Mouse (Mus musculus): Measurements from ENCODE around the gene Fry.
"Not testable (repeated sequence)": the region's sequence is repeated elsewhere in the genome, so short reads cannot be mapped to it uniquely, and the experiment has no call there.

Fry gene

DNA sequence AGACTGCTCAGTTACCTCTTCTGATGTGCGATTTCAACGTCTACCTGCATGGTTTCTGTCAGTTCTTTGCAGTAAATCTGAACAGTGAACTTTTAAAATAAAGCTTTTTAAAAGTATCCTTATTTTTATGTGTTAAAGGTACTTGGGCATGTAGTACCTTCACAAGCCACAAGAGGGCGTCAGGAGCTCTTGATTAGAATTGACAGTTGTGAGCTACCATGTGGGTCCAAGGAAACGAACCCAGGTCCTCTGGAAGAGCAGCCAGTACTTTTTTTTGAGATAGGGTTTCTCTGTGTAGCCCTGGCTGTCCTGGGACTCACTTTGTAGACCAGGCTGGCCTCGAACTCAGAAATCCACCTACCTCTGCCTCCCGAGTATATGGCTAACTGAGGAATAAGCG, 323.2 kb downstream of the Fry start:
- no peak for DNase-seq (ENCODE audit: low read depth in 1 of 2, low spot score in 2 of 2)

DNA sequence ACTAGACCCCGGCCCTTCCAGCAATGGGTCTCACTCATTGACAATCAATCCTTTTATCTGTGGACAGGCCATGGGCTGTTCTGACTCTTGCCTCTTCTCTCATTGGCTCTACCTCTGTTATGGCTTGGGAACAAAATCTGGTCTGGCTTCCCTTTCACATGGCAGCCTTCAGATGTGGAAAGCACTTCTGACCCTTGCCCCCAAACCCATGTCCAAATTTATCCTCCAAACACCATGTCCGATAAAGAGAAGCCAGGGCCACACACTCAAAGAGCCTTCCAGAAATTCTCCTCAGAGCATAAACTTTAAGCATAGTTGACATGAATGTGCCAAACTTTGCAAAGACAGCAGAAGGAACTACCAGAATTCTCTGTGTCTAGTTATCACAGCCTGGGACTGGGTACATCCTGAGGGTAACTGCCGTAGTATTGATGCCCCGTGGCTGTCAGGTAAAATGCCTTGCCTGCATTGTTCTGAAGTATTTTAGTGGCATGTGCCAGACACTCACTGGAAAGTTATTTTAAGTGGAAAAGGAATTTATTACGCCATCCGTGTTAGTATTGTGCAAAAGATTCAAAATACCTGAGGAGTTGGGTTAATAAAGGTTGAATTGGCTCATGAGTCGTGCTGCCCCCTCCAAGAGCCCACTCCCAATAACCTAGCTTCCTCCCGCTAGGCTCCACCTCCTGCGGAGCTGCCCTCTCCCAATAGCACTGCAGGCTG, 333.0 kb downstream of the Fry start:
- no peak for DNase-seq (ENCODE audit: low read depth in 1 of 2, low spot score in 2 of 2)

DNA sequence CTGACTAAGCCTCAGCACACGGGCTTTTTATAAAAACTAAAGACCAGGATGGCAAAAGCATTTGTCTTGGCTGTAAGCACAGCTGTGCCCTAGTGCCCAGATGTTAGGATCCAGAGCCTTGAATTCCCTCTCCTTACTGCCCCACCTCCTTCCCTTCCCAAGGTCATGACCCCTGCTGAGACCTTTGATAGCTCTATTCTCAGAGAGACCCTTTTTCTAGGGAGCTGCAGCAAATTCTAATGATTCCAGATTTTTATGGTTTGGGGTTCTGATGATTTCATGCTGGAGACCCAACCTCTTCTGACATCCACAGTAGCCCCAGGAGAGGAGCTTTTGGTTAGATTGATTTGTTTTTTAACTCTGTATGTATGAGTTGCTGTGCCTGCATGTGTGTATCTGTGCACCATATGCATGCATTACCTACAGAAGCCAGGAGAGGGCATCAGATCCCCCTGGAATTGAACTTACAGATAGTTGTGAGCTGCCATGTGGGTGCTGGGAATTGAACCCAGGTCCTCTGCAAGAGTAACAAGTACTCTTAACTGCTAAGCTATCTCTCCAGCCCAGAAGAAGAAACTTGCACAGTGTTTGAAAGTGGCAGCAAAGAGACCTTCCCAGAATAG, 333.7 kb downstream of the Fry start:
- no peak for DNase-seq (ENCODE audit: low read depth in 1 of 2, low spot score in 2 of 2)

DNA sequence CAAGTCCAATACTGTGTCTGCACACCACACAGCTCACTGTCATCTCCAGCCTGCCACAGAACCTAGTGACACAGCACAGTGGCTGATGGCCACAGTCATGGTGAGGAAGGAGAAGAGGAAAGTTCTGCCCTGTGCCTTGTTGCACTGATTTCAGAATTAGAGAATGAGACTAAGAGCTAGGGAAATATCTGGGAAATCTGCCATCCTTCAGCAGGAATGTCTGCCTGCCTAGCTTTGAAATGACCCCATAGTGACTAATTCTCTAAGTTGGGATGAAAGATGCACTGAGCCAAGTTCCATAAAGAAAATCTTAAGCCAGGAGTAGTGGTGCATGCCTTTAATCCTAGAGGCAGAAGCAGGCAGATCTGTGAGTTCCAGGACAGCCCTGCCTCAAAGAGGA, 334.2 kb downstream of the Fry start:
- DNase-seq (ENCODE audit: low read depth in 1 of 2, low spot score in 2 of 2) = no peak

DNA sequence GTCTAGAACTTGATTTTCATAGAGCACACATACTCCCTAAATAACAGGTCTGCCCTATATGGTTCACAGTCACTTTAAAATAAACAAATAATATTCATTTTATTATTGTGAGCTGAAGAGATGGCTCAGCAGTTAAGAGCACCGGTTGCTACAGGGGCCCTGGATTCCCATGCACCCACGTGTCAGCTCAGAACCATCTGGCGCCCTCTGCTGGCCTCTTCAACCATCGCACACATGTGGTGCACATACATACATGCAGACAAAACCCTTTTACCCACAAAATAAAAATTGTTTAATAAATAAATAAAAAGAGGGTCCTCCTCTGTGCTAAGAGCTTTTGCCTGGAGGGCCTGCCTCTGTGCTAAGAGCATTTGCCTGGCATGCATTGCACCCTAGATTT, 335.0 kb downstream of the Fry start:
- DNase-seq (ENCODE audit: low read depth in 1 of 2, low spot score in 2 of 2) = no peak

DNA sequence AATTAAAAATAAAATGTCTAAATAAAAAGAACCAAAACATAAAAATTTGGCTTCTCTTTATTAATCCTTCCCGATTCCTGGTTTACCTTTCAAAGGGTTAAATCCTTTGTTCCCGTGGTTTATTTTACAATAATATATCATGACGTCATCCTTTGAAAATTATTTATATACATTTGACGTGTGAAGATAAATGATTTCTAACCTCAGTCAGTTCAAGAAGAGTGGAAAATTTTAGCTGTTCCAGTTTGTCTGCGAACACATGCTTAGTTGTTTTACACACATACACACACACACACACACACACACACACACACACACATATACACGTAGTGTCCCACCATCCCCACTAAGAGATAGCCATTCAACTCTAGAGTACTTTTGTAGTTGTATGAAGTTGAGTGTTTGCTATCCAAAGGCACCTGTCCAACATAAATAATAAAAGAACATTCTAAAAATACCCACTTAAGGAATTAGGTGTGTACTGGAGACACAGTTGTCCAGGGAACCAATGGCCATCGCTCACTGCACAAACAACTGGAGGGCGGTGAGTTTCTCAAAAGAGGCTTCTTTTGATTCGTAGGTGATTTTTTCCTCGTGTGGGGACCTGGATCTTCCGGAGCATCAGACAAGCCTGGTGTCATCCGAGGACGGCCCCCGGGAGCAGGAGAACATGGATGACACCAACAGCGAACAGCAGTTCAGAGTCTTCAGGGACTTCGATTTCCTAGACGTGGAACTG, 338.9 kb downstream of the Fry start:
- DNase-seq (ENCODE audit: low read depth in 1 of 2, low spot score in 2 of 2) = no peak

GRCm38 (mm10) chr5:150457904-150458739, 339.7 kb downstream of the Fry start:
- DNase-seq (ENCODE audit: low read depth in 1 of 2, low spot score in 2 of 2) = no peak

DNA sequence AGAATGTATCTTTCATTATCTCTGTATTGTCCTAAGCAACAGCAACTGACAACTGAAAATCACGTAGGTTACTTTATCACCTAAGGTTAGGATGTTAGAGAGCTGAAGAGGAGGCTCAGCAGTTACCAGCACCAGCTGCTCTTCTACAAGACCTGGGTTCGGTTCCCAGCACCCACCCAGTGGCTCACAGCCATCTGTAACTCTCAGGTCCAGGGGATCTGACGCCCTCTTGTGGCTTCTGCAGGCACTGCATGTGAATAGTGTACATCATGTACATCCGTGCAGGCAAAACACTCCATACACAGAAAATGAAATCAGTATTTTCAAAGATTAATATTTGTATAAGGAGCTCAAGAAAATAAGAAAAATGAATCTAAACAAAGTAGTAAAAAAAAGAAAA, 341.4 kb downstream of the Fry start:
- no peak for DNase-seq (ENCODE audit: low read depth in 1 of 2, low spot score in 2 of 2)

- DNase-seq (ENCODE audit: low read depth in 1 of 2, low spot score in 2 of 2) = no peak
Observed at GRCm38 (mm10) chr5:150464721-150465120, 346.3 kb downstream of the Fry start.

GRCm38 (mm10) chr5:150465218-150465617, 346.8 kb downstream of the Fry start:
- DNase-seq (ENCODE audit: low read depth in 1 of 2, low spot score in 2 of 2) = no peak

- DNase-seq (ENCODE audit: low read depth in 1 of 2, low spot score in 2 of 2) = no peak
Observed at GRCm38 (mm10) chr5:150466132-150466531, 347.7 kb downstream of the Fry start.

DNA sequence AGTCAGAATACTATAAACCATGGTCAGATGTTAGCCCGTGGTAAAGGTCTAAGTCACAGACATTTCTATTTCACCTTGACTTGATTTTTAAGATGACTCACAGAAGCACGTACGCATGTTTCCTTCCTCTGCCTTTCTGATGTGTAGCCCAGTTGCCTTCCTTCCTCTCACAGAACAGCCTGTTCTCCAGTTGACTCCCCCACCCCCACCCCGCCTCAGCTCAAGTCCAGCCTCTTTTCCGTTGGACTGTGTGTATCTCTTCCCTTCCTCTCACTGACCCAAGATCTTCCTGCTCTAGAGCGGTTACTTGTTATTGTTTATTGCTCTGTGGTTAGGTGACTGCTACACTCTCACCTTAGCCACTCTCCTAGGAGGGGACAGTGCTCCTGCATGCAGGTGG, 350.0 kb downstream of the Fry start:
- no peak for DNase-seq (ENCODE audit: low read depth in 1 of 2, low spot score in 2 of 2)

- DNase-seq (ENCODE audit: low read depth in 1 of 2, low spot score in 2 of 2) = no peak
Observed at GRCm38 (mm10) chr5:150477364-150477763, 358.9 kb downstream of the Fry start.

GRCm38 (mm10) chr5:150478612-150479011, 360.2 kb downstream of the Fry start:
- no peak for DNase-seq (ENCODE audit: low read depth in 1 of 2, low spot score in 2 of 2)

GRCm38 (mm10) chr5:150485198-150485597, 366.8 kb downstream of the Fry start:
- no peak for DNase-seq (ENCODE audit: low read depth in 1 of 2, low spot score in 2 of 2)

- DNase-seq (ENCODE audit: low read depth in 1 of 2, low spot score in 2 of 2) = no peak
Observed at GRCm38 (mm10) chr5:150490285-150490684, 371.8 kb downstream of the Fry start.

GRCm38 (mm10) chr5:150490821-150491220, 372.4 kb downstream of the Fry start:
- no peak for DNase-seq (ENCODE audit: low read depth in 1 of 2, low spot score in 2 of 2)

DNA sequence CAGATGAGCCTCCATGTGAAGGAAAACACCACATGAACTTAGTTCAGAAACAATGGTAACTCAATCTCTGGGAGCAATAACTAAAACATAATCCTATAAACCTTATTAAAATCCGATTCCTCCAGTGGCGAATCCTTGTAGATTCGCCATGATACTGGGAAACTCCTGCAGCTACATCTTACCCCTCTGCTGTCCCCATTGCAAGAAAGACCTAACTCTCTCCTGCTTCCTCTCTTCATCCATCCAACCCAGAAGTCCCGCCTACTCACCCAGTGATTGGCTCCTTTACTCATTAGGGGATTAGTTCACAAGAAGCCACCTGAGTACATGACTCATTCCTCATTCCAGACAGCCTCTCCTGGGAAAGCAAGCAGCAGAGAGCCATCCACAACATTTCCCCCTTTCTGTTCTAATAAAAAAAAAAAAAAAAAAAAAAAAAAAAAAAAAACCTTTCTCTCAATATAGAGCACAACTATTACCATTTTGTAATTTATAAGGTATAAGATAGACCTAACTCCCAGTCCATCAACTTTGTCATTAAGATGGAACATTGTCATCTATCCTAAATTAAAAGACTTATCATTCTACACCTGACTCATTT, 373.2 kb downstream of the Fry start:
- not testable (repeated sequence) for DNase-seq (ENCODE audit: low read depth in 1 of 2, low spot score in 2 of 2)

- peak in 1 of 2 experiments; percentile 3 for DNase-seq (ENCODE audit: low read depth in 1 of 2, low spot score in 2 of 2)
Observed at GRCm38 (mm10) chr5:150495792-150496191, 377.3 kb downstream of the Fry start.

GRCm38 (mm10) chr5:150510451-150511225, 392.2 kb downstream of the Fry start:
- DNase-seq (ENCODE audit: low read depth in 1 of 2, low spot score in 2 of 2) = no peak
